Mouse (Mus musculus): Measurements from ENCODE around the gene Mall.

GRCm38 (mm10) chr2:127656086-127656720 is 73.5 kb downstream of the Mall start, which contains the start of gene Mal:
- TF ChIP-seq CTCF (conservative IDR thresholded peaks at IDR 0.05; ENCODE audit: low read length) (no peak), NANOG (IDR thresholded peaks at IDR 0.05; ENCODE audit: borderline replicate concordance, low read length) (no peak), POU5F1 (IDR thresholded peaks at IDR 0.05; ENCODE audit: borderline replicate concordance, low read length) (no peak)
